Mouse (Mus musculus): ENCODE measurements around the gene Isca2. TPM values are rescaled to one million over a fixed set of nuclear protein-coding genes. Genes with fewer than 3 reads are reported as not detected.

Gene Isca2
- polyA plus RNA-seq, 1 experiment = 19.9 TPM

- TF ChIP-seq POLR2A (IDR thresholded peaks at IDR 0.05; ENCODE audit: low read depth, low read length) (no peak), CTCF (IDR thresholded peaks at IDR 0.05; ENCODE audit: extremely low read depth, insufficient read length, insufficient replicate concordance, low read depth, low read length) (no peak)
- Histone ChIP-seq H3K36me3 (ENCODE audit: control insufficient read depth, insufficient read depth, low read length) (peaks cover 36% of the 10 kb centered on the region), H3K4me3 (ENCODE audit: low read depth, low read length) (no peak overlapping the region), H3K27ac (ENCODE audit: insufficient read depth, low read depth, low read length) (peak overlapping the region; percentile 57), H3K27me3 (ENCODE audit: control insufficient read depth, insufficient read depth, low read length) (no peaks in the 10 kb centered on the region), H3K4me1 (ENCODE audit: control insufficient read depth, insufficient read depth, insufficient read length, low read length) (no peaks in the 10 kb centered on the region)
- 70% methylated on average over 5 of the region's 5 CpGs for WGBS
Measured at GRCm38 (mm10) chr12:84762532-84762931, 10.5 kb upstream of the Isca2 start.

DNA sequence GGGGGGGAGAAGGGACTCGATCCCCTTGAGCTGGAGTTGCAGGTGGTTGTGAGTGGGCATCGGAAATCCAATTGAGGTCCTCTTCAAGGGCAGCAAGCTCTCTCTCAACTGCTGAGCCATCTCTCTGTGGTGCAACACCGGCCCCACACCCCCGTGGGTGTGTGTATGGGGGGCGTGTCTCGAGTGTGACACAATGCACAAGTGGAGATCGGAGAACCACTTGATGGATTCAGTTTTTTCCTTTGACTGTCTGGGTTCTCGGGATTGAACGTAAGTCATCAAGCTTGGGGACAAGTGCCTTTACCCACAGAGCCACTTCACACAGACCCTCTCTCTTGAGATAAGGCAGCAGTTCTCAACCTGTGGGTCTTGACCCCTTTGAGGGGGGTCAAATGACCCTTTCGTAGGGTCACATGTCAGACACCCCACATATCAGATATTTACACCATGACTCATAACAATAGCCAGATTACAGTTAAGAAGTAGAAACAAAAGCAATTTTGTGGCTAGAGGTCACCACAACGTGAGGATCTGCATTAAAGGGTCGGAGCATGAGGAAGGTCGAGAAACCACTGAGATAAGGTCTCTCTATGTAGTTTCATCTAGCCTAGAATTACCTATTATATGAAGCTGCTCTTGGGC is 9.4 kb upstream of the Isca2 start:
- Histone ChIP-seq H3K4me1 (ENCODE audit: control insufficient read depth, insufficient read depth, insufficient read length, low read length) (no peaks in the 10 kb centered on the region), H3K27me3 (ENCODE audit: control insufficient read depth, insufficient read depth, low read length) (no peaks in the 10 kb centered on the region), H3K36me3 (ENCODE audit: control insufficient read depth, insufficient read depth, low read length) (peaks cover 28% of the 10 kb centered on the region), H3K27ac (ENCODE audit: insufficient read depth, low read depth, low read length) (no peak overlapping the region), H3K4me3 (ENCODE audit: low read depth, low read length) (no peak overlapping the region)
- 81% methylated on average over 13 of the region's 13 CpGs for WGBS
- TF ChIP-seq POLR2A (IDR thresholded peaks at IDR 0.05; ENCODE audit: low read depth, low read length) (no peak), CTCF (IDR thresholded peaks at IDR 0.05; ENCODE audit: extremely low read depth, insufficient read length, insufficient replicate concordance, low read depth, low read length) (no peak)

GRCm38 (mm10) chr12:84764756-84765155 is 8.3 kb upstream of the Isca2 start:
- H3K36me3 ChIP-seq (ENCODE audit: control insufficient read depth, insufficient read depth, low read length) = peaks cover 27% of the 10 kb centered on the region
- TF ChIP-seq POLR2A (IDR thresholded peaks at IDR 0.05; ENCODE audit: low read depth, low read length) = no peak
- H3K27me3 ChIP-seq (ENCODE audit: control insufficient read depth, insufficient read depth, low read length) = no peaks in the 10 kb centered on the region
- H3K4me1 ChIP-seq (ENCODE audit: control insufficient read depth, insufficient read depth, insufficient read length, low read length) = no peaks in the 10 kb centered on the region
- 93% methylated on average over 7 of the region's 7 CpGs for WGBS
- H3K4me3 ChIP-seq (ENCODE audit: low read depth, low read length) = no peak overlapping the region
- H3K27ac ChIP-seq (ENCODE audit: insufficient read depth, low read depth, low read length) = no peak overlapping the region

- 83% methylated on average over 15 of the region's 15 CpGs for WGBS
- Histone ChIP-seq H3K4me3 (ENCODE audit: low read depth, low read length) (no peak overlapping the region), H3K27ac (ENCODE audit: insufficient read depth, low read depth, low read length) (no peak overlapping the region), H3K36me3 (ENCODE audit: control insufficient read depth, insufficient read depth, low read length) (peaks cover 22% of the 10 kb centered on the region), H3K4me1 (ENCODE audit: control insufficient read depth, insufficient read depth, insufficient read length, low read length) (no peaks in the 10 kb centered on the region), H3K27me3 (ENCODE audit: control insufficient read depth, insufficient read depth, low read length) (no peaks in the 10 kb centered on the region)
- TF ChIP-seq CTCF (IDR thresholded peaks at IDR 0.05; ENCODE audit: extremely low read depth, insufficient read length, insufficient replicate concordance, low read depth, low read length) (no peak), POLR2A (IDR thresholded peaks at IDR 0.05; ENCODE audit: low read depth, low read length) (no peak)
Measured at GRCm38 (mm10) chr12:84765506-84765905, 7.5 kb upstream of the Isca2 start.

- TF ChIP-seq POLR2A (IDR thresholded peaks at IDR 0.05; ENCODE audit: low read depth, low read length) = no peak
- TF ChIP-seq CTCF (IDR thresholded peaks at IDR 0.05; ENCODE audit: extremely low read depth, insufficient read length, insufficient replicate concordance, low read depth, low read length) = no peak
- 0 out of 2 replicates have a peak, but pooled peaks cover 2% of the 10 kb centered on the region for H3K4me1 ChIP-seq (ENCODE audit: control insufficient read depth, insufficient read depth, insufficient read length, low read length)
- 50% methylated on average over 5 of the region's 5 CpGs for WGBS
- H3K27me3 ChIP-seq (ENCODE audit: control insufficient read depth, insufficient read depth, low read length) = no peaks in the 10 kb centered on the region
- no peak overlapping the region for H3K4me3 ChIP-seq (ENCODE audit: low read depth, low read length)
- peaks cover 20% of the 10 kb centered on the region for H3K36me3 ChIP-seq (ENCODE audit: control insufficient read depth, insufficient read depth, low read length)
- no peak overlapping the region for H3K27ac ChIP-seq (ENCODE audit: insufficient read depth, low read depth, low read length)
Measured at GRCm38 (mm10) chr12:84766113-84766735, 6.8 kb upstream of the Isca2 start.

DNA sequence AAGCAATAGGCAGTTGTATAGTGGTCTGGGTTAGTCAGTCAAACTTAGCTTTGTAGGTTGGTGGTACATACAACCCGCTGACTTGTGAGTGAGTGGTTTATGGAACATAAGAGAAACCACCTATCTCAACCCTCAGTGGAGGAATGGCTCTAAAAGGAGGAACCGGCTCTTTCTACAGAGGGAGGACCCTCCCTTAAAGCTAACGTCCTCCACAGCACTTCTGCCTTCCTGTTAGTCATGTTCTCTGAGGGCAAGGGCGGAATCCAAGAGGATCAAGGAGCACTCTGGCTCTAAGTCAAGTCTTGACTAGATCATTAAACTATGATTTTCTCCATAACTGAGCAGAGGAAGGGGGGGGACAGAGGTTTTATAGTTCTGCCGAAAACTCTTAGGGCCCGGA is 5.5 kb upstream of the Isca2 start:
- Histone ChIP-seq H3K4me1 (ENCODE audit: control insufficient read depth, insufficient read depth, insufficient read length, low read length) (peaks cover 3% of the 10 kb centered on the region; the same call in 1 of the 2 replicates), H3K4me3 (ENCODE audit: low read depth, low read length) (no peak overlapping the region), H3K36me3 (ENCODE audit: control insufficient read depth, insufficient read depth, low read length) (peaks cover 20% of the 10 kb centered on the region), H3K27ac (ENCODE audit: insufficient read depth, low read depth, low read length) (no peak overlapping the region), H3K27me3 (ENCODE audit: control insufficient read depth, insufficient read depth, low read length) (no peaks in the 10 kb centered on the region)
- TF ChIP-seq CTCF (IDR thresholded peaks at IDR 0.05; ENCODE audit: extremely low read depth, insufficient read length, insufficient replicate concordance, low read depth, low read length) (no peak), POLR2A (IDR thresholded peaks at IDR 0.05; ENCODE audit: low read depth, low read length) (no peak)
- WGBS = 80% methylated on average over 6 of the region's 6 CpGs

DNA sequence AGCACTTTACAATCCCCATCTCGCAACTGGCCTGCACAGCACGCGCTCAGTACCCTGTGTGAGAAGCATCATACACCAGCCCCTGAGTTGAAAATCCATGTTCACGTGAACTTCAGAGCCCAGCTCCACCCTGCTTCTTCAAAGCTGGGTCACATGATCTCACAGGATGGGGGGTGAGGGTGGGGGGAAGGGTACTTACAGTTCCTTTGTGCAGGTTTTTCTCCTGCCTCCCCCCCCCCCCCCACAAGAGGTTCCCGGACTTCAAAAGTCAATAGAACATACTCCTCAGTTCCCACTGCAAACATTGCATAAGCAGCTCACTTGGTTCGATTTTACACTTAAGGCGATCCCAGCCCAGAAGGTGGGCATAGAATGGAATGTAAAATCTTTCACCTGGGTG is 3.4 kb upstream of the Isca2 start:
- Histone ChIP-seq H3K27me3 (ENCODE audit: control insufficient read depth, insufficient read depth, low read length) (no peaks in the 10 kb centered on the region), H3K27ac (ENCODE audit: insufficient read depth, low read depth, low read length) (no peak overlapping the region), H3K4me1 (ENCODE audit: control insufficient read depth, insufficient read depth, insufficient read length, low read length) (peaks cover 10% of the 10 kb centered on the region; the same call in 1 of the 2 replicates), H3K36me3 (ENCODE audit: control insufficient read depth, insufficient read depth, low read length) (peaks cover 9% of the 10 kb centered on the region), H3K4me3 (ENCODE audit: low read depth, low read length) (no peak overlapping the region)
- 80% methylated on average over 7 of the region's 7 CpGs for WGBS
- no peak for TF ChIP-seq POLR2A (IDR thresholded peaks at IDR 0.05; ENCODE audit: low read depth, low read length)
- no peak for TF ChIP-seq CTCF (IDR thresholded peaks at IDR 0.05; ENCODE audit: extremely low read depth, insufficient read length, insufficient replicate concordance, low read depth, low read length)

Measured in small intestine, adult 2 months (tissue).